Mouse (Mus musculus) A20 (cell line): ENCODE measurements around the gene Zbtb5.
"Not testable (repeated sequence)": the region's sequence is repeated elsewhere in the genome, so short reads cannot be mapped to it uniquely, and the experiment has no call there.

Source experiments
- DNase-seq: peaks from one replicate; pipeline ENCODE4 v3.0.0-alpha.2; 2011; ENCODE audit warnings: low read depth, low spot score

Zbtb5 gene

GRCm38 (mm10) chr4:45011581-45012104 is 569 bp downstream of the Zbtb5 start:
- peak; percentile 87 for DNase-seq

- DNase-seq, result peak; percentile 56
Observed at GRCm38 (mm10) chr4:45010806-45011415, 1.3 kb downstream of the Zbtb5 start.

DNA sequence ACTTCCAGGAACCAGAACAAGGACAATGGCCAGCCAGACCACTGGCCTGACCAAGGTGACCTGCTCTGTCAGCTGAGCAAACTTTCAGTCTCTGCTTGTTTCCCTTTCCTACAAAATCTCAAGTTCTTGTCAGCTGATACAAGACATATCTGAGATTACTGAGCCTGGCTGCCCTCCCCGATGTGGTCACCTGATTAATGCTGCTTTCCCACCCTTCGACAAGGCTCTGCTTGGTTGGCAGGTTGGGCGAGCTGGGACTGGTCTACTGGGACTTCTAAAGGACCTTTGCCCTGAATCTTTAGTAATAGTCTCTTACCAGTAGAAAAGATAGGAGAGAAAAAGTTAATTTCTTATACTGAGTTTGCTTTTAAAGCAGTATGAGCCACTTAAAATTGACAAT is 6.8 kb downstream of the Zbtb5 start:
- DNase-seq, result no peak

GRCm38 (mm10) chr4:45000001-45000400 is 12.2 kb downstream of the Zbtb5 start:
- DNase-seq, result no peak

DNA sequence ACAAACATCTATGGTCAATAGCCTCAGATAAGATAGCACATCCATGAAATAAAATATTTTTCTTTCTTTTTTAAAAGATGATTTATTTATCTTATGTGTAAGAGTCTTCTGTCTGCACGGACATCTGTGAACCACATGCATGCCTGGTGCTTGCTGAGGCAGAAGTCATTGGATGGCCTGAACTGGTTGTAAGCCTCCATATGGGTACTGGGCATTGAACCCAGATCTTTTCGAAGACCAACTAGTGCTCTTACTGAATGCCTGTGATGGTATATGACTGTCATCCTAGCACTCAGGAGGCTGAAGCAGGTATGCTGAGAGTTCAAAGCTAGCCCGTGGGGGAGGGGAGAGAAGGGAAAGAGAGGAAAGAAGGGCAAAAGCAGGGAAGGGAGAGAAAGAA is 14.1 kb downstream of the Zbtb5 start:
- DNase-seq, result no peak

- no peak for DNase-seq
Observed at GRCm38 (mm10) chr4:44994776-44995175, 17.4 kb downstream of the Zbtb5 start.

- DNase-seq, result no peak
Observed at GRCm38 (mm10) chr4:44993847-44994246, 18.4 kb downstream of the Zbtb5 start.

- DNase-seq, result not testable (repeated sequence)
Observed at GRCm38 (mm10) chr4:44993179-44993578, 19.0 kb downstream of the Zbtb5 start.

DNA sequence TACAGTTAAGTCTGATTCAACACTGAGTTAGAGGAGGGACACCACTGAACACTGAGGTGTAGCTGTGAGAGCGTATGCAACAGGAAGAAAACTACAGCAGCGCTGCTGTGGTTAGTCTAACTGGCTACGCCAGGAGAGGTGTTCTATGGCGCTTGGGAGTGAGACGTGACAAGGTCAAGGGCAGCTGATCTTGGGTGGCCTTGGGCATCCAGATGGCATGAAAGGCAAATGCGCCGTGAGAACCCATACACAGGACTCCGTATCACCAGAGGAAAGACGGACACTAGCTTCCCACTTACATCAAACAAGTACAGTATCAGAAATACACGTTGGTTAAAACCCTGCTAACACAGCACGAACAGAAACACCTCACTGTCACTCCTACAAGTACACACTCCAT is 19.9 kb downstream of the Zbtb5 start:
- not testable (repeated sequence) for DNase-seq

DNA sequence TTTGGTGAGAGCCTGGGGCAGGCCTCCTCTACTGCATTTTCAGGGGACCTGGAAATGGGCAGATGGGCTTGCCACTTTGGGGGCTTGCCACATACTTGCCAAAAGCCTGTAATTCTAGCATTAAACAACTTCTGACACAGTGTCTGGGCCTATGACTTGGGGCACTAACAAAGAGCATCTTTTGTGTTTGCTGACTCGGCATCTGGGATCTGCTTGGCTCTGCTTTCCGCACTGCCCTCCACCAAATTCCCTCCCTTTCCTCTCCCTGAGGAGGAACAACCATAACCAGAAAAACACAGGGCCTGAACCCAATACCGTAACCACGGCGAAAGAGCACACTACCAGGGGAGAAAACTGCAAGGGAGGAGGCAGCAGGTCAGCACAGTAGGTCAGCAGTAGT is 21.7 kb downstream of the Zbtb5 start:
- DNase-seq, result no peak

- no peak for DNase-seq
Observed at GRCm38 (mm10) chr4:44983131-44983740, 29.0 kb downstream of the Zbtb5 start.

DNA sequence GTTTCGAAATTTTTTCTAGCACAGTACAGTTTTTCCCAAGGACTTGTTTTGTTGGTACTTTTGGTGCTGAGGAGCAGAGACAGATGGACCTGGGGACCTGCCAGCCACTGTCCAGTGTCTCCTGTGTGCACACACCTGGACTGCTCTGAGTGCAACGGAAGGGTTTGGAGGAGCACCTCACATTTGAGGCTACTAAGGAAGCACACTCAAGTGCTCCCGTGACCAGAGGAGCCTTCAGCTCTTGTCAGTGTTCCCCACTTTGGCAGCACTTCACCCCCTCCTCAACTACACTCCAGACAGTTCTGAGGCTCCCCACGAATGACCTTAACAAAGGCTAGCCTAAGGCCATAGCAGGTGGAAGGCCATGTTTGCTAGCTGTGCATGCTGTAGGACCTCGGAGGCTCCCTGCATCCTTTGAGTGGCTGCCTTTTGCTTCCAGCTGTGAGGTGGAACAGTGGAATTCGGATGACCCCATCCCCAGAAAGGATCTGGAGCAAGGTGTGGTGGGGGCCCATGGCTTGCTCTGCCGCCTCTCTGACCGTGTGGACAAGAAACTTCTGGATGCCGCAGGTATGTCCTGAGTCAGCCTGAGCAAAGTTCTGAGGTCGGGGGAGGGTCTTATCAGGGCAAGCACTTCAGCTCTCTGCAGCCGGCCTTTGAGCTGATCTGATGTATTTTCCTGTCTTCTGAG is 29.6 kb downstream of the Zbtb5 start:
- no peak for DNase-seq

GRCm38 (mm10) chr4:44981974-44982287 is 30.3 kb downstream of the Zbtb5 start:
- DNase-seq, result no peak

DNA sequence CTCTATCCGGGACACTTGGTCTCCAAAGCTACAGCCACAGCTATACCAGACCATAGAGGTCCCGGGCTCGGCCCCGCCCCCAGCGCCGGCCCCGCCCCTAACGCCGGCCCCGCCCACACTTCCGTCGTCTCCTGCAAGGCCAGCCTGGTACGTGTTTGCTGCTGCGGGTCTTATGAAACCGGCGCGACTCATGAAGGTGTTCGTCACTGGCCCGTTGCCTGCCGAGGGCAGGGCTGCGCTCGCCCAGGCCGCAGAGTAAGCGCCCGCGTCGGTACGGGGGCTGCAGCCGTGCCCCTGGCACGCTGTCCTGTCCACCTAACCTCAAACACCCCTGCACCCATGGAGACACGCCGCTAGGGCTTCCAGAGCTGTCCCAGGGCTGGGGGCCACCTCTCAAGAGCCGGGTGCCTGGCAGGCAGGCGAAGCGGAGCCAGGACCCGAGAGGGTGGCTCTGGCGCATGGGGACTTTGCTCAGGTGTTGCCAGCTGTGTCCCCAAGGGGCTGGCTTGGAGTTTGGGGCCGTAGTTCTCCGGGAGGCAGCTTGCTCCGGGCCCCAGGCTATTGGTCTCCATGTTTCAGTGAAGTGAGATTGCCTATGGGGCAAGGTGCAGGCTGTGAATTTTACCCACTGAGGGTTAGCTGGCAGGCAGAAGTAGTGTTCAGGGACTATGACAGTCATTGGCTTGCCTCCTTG is 30.8 kb downstream of the Zbtb5 start, which contains the start of gene Grhpr:
Gene Grhpr (plus strand): TSS at position 116 of the 694 bp plus-strand sequence.
- DNase-seq, result peak; percentile 93

DNA sequence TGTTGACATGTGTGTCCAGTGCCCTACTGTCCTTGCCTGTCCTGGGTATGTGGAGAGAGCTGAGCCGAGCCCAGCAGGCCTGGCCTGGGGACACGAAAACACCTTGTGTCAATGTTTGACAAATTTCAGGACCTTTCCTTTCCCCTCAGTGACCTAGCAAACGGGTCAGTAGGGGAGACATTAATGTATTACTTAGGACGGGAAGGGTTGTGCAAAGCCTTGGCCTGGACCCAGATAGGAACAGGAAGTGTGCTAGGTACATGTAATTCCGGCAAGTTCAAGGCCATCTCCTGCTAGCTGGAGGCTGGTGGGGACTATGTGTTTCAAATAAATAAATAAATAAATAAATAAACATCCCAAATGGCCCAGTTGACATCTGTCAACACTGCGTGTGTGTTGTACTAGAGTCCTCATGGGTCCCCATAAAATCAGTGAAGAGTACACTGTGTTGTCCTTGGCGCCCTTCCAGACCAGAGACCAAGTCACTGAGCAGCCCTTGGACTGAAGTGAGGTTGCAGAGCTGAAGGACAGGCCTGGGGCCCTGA is 32.3 kb downstream of the Zbtb5 start:
- no peak for DNase-seq

GRCm38 (mm10) chr4:44978175-44978574 is 34.0 kb downstream of the Zbtb5 start:
- no peak for DNase-seq

DNA sequence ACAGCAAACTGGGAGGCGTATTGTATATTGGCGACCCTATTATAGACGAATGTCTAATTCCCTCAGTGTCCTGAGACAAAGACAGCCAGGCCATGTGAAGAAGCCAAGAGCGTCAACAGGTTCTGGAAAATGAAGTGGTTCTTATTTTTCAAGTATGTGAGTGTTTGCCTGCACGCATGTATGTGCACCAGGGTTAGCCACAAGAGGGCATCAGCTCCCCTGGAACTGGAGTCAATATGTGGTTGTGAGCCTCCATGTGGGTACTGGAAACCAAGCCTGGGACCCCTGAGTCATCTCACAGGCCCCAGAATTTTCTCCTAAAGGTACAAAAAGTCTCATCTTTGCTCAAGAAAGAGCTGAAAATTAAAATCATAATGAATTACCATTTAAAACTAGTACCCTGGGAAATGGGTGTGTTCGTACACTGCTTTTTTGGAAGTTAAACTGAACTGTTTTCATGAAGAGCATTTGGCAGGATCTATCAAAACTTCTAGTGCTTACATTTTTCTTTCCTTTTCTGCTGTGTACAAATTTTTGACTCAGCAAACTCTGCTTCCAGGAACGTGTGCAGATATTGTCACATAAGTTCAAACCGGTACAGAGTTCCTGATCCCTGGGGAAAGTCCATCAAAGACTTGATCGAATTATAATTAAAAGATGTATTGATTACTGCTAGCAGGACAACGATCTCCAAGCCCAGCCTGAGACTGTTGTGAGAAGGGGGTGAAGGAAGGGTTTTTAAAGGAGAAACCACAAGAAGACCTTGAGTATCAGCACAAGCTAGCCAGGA is 35.1 kb downstream of the Zbtb5 start:
- DNase-seq, result peak; percentile 46

DNA sequence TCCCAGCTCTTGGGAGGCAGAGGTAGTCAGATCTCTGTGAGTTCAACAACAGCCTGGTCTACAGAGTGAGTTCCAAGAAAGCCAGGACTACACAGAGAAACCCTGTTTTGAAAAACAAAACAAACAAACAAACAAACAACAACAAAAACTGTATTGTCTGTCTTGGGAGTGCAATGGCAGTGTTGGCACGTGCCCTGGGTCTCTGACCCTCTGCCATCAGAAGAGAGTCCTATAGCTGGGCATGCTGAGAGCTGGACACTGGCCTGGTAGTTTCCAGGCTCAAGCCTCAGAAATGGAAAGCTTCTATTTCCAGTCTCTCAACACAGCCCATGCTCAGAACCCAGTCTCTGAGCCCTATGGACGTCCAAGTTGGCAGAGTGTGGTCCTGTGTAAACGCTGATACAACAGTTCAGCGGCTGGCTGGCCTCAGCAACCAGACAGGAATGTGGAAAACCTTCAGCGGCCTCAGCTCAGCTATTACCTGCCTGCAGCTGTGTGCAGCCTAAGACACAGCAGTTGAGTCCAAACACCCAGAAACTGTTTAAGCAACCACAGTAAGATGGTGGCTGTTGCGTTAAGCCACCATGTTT is 36.1 kb downstream of the Zbtb5 start:
- no peak for DNase-seq

- DNase-seq, result no peak
Observed at GRCm38 (mm10) chr4:44974331-44974730, 37.9 kb downstream of the Zbtb5 start.

DNA sequence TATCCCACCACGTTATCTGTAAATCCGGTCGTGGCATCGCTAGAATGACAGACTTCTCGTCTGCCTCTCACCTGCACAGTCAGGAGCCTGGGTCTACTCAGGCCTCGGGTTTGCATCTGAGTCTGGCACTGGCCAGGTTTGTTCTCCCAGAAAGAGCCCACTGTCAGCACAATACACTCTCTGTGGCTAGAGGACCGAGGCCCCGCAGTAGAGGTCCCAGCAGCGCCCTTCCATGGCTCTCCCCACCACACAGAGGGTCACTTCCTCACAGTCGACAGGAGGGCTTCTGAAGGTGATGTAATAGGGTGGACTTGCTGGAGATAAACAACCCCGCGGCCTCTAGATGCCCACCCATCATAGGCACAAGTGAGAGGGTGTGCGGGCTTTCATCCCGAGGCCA is 38.3 kb downstream of the Zbtb5 start:
- no peak for DNase-seq

DNA sequence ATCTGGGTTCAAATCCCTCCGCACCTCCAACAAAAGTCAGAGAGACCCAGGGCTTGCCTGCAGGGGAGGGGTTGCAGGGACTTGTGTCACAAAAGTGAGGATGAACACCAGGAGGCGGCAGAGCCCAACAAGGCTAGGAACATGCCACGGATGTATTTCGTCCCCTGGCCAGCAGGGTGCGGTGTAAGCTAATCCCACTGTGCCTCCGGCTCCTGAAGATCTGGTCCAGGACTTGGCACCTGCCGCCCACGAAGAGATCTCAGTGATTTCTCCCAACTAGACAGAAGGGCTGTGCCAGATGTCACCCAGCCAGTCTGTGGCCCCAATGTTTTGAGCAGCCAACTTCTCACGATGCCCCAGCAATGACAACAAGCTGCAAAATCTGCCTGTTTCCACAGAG is 38.8 kb downstream of the Zbtb5 start:
- DNase-seq, result peak; percentile 84
